Mouse (Mus musculus): ENCODE data around the gene Pik3c2b.

DNA sequence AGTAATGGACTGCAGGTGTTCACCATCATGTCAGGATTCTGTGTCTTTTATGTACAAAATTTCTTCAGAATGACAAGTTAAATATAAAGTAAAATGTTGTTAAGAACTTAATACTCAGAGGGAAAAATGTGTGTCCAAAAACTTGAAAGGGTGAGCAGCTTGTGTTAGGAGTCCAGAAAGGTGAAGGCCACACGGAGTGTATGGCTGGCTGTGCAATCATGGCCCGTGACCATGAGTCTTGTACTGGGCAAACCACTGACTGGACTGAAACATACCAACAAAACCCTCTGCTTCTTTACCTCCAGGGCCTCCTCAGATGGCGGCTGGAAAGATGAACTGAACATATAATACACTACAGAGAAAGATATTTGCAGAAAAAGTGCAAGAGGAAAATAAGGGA is 38.9 kb upstream of the Pik3c2b start:
- TF ChIP-seq EP300 (IDR thresholded peaks at IDR 0.05; ENCODE audit: low read depth) (no peak), CTCF (IDR thresholded peaks at IDR 0.05; ENCODE audit: low read depth) (no peak)

Data from liver, postnatal 0 days (tissue).